Mouse (Mus musculus) urinary bladder, postnatal 14 days (tissue): ENCODE measurements at regions not wholly inside any gene's neighbourhood (a gene's known extent, or its start where the extent isn't known, plus 50 kb on each side); places are given as distances from the start of the nearest gene placed in this dataset.

Source experiments
- DNase-seq: peaks from one replicate; pipeline ENCODE4 v3.0.0; 2021; ENCODE audit warnings: low spot score

DNA sequence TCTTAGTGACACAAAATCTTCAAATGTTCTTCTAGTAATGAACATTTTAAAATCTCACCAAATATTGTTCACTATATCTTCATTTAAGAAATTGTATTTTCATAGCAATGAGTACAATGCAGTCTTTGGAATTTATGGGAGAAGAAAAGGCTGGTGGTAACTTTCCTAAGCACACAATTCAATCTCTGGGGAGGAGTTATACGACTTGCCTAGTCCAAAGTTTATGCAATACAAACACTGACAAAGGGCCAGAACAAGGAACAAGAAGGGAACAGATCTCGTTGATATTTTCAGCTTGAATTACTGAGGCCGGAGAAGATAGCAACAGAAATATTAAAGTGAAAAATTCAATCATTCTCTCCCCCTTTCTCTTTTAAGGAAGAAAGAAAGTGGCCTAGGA, 449.2 kb upstream of the Cited2 start:
- no peak for DNase-seq

GRCm38 (mm10) chr10:17275214-17275613, 447.8 kb upstream of the Cited2 start:
- no peak for DNase-seq

DNA sequence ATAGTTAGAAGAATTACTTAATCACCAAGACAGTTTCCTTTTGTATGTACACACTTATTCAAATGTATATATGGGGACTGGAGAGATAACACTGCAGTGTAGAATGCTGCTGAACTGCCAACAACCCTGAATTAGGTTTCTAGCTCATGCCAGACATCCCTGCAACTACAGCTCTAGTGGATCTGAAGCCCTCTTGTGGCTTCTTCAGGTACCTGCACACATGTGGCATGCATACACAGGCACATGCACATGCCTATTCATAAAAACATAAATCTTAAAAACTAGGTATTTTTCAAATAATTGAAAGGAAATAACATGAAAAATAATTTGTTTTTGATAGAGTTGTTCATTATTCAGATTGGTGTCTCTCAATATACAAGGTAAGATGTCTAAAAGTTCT, 445.1 kb upstream of the Cited2 start:
- DNase-seq: no peak

DNA sequence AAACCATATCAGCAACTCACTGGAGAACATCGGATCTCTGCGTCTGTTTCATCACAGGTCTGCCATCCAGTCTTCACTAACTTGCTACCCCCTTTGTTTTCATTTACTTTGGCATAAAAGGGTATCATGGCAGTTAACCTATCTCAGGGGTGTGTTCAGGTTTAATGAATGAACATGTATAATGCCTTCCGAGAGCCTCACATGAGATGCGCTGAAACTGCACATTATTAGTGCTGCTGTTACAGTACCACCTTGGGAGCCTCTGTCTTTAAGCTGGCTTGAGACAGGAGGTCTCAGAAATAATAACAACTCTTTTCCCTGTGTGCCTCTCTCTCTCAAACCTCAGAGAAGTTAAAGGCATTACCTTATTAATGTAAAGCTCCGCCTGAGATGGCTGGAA, 438.2 kb upstream of the Cited2 start:
- no peak for DNase-seq

- no peak for DNase-seq
Observed at GRCm38 (mm10) chr10:17287141-17287540, 435.9 kb upstream of the Cited2 start.

GRCm38 (mm10) chr10:17288231-17288630, 434.8 kb upstream of the Cited2 start:
- no peak for DNase-seq

DNA sequence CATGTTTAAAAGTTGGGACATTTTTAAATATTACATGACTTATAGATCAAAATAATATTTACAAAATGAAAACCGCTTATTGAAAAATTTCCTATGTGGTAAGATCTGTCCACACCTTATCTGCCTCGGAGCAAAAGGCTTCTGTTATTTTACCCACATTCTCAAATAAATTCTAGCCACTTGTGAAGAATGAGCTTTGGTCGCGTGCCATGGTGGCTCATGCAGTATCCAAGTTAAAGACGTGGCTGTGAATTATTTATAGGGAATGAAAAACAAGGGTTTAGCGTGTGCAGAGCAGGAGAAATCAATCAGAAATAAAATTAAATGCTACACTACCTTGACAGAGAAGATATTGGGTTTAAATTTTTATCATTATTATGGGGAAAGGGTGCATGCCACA, 430.7 kb upstream of the Cited2 start:
- DNase-seq: no peak

- DNase-seq: no peak
Observed at GRCm38 (mm10) chr10:17294440-17294839, 428.6 kb upstream of the Cited2 start.

GRCm38 (mm10) chr10:17295157-17295556, 427.9 kb upstream of the Cited2 start:
- no peak for DNase-seq

DNA sequence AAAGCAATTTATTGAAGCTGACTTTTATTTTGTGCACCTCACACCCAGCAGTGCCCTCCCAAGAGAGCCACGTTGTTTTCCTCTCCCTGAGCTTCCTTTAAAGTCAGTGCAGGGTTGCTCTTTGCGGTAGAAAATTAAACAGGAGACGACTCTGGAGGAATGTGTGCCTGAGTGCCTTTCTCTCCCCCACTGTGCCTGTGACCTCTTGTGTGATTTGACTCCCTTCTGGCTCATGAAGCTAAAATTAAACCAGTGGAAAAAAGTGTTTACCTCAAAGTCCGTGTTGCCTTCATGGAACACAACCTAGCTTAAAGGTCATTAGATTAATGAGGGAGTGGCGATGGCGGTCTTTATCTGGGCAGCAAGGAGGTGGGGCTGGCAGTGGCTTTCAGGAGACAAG, 423.4 kb upstream of the Cited2 start:
- DNase-seq: no peak

DNA sequence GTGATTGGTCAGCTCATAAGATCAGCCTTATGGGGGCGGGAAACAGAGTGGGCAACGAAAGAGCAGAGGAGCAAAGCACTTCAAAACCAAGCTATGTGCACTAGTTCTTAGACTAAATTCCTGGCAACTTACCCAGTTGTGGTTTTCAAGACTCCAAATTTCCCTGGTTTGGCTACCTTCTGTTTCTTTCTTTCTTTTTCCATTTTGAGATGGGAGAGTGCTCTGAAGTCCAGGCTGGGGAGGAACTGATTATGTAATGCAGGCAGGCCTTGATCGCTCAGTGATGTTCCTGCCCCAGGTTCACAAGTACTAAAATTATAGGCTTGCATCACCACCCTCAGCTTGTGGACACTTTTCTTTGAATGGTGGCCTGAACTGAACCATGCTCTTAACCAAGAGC, 396.3 kb upstream of the Cited2 start:
- no peak for DNase-seq

DNA sequence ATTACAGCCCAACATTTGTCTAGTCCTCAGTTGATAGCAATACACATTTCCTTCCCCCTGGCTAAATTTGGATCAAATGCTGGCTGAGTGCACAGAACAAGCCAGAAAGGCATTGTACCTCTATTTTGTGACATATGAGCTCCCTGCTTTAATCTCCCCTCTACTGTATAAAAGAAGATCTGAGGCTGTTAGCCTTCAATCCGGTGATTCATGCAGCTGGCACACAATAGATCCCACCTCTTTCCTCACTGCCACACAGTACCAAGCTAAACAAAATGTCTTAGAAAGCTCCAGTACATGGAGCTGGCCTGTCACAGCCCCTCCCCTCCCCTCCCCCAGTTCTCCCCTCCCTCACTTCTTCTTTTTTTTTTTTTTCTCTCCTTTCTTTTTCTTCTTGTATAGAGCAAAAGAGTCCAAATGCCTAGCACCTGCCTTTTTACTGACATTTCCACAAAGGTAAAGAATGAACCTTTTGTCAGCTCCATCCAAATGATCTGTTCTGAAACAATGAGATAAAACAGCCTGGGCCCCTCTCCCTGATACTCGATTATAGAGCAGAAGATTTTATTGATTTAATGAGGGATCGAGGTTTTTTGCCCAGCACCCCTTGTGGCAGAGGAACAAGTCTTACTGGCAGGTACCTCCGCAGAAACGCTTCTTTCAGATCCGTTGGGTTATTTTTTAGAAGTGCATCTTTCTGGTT, 392.0 kb upstream of the Cited2 start:
- no peak for DNase-seq

DNA sequence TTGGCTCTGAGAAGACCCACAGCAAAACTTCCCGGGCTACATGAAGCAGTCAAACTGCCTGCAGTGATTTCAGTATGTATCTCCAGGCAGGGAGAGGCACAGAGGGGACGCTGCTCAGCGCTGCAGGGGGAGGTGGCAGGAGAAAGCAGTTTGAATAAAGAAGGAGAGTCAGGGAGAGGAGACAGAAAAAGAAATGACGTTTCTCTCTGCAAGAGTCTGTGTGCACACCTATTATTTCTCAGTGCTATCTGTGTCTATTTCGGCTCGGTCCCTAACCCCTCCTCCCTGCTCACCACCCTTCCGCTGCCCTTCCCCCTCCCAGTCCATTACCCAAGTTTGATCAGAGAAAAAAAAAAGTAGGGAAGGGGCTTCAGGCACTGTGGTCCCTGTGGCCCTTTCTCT, 391.4 kb upstream of the Cited2 start:
- no peak for DNase-seq

- no peak for DNase-seq
Observed at GRCm38 (mm10) chr10:17332025-17332767, 390.8 kb upstream of the Cited2 start.

DNA sequence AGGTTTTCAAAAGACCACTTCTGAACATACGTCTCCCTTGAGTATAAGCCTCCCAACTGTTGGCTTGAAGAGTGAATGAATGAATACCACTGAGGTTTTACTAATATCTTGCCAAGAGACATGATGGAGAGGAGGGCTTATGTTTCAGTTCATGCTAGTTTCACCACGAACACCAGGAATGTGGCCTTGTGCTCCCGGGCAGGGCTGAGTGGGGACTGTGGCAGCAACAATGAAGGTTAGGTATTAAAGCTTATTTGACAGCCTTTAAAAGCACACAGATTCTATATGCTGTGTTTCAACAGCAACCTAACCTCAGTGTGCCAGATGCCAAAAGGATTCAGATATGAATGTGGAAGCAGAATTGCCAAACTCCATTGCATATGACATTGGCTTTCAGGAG, 390.0 kb upstream of the Cited2 start:
- no peak for DNase-seq

DNA sequence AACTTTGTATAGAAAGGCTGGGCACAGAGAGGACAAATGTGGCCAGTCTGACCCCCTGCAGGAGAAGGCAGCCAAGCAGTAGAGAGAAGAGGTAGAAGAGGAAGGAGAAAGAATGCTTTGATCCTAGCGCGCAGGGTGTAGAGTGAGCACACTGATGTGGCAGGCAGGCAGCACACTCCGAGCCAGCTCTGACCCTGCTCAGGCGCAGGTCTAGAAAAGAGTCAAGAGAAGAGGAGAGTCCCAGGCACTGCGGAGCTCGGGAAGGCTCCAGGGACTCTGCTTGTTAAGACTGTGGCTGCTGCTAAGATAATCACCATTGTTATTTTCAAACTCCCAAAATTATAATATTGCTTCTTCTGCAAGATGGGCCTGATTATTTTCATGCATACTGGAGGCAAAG, 389.3 kb upstream of the Cited2 start:
- no peak for DNase-seq

DNA sequence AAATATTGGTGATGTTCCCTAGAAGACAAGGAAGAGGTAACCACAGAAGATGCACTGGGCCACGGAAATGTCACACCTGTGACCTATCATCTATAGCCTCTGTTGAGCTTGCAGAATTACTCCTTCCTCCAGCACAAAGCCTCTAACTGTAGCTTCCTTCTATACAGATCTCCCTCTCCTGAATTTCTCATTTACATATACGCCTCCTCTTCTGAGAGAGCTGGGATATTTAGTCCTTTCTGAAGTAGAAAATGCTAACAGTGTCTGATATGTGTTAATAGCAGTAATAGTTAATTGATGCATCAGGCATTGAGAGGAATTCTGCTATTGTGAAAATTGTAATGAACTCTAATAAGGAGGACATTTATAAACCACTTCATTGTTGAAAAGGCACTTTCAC, 385.8 kb upstream of the Cited2 start:
- no peak for DNase-seq

DNA sequence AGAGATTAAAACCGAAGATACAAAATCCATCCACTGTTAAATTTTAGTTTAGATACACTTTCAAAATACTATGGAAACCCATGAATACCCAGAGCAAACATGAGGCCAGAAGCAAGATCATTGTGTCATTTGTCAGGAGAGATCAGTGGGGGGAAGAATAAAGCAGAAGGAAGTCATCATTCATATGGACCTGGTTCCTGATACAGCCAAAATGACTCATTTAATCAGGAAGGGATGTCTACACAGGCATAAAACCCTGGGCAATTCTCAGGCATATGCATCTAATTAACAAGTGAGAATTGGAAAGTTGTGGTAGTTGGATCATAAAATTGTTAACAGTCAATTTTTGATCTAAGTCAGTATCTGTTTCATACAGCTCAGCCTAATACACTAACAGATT, 379.2 kb upstream of the Cited2 start:
- no peak for DNase-seq

DNA sequence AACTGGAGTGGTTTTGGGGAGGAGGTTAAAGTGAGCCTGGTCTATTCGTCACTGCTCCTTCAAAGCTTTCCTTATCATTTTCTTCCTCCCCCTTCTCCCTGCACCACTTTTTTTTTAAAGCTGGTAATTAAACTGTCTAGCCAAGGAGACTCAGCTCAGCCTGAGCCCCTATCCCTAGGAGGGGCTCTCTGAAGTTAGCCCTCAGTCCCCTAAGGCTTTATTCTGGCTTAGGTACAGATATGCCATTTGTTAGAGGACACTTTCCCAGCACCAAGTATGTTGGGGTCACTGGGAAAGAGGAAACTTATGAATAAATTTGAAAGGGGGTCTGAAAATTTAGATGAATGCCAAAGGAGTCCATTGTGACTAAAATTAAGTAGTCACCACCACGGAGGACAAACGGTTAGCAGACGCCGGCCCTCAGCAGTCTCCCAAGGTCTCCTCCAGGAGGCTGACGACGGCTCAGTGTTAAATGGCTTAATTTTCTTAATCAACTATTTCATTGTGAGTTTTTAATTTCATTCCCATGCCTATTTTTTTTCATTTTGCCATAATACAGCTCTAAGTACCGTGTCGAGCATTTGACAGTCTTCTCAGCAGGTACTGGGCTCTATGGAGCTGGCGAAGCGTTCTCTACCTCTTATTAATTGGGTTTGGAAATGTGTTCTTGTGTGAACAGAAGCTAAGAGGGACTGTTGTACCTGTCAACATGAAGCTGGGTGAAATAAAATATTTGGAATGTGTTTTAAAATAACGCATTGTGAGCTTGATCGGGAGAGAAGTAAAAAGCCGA, 370.6 kb upstream of the Cited2 start:
- no peak for DNase-seq

- peak; percentile 36 for DNase-seq
Observed at GRCm38 (mm10) chr10:17355476-17355875, 367.5 kb upstream of the Cited2 start.

DNA sequence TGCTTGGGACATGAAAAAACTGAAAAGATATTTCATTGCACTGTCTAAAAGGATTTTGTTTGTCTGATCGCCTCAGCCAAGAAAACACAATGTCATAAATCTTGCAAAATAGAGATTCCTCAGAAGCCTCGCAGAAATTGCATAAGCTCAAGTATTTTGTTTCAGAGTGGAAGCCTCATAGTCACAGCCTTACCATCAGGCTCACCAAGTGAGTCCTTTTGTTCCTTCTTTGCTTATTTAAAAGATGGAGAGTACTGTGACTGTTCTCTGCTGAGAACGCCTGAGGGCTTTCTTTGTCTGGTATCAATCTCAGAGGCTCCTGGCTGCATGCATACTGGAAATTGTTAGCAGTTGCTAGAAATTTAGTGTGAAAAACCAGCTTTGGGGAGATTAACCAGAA, 367.0 kb upstream of the Cited2 start:
- DNase-seq: no peak

- DNase-seq: no peak
Observed at GRCm38 (mm10) chr10:17362643-17363042, 360.4 kb upstream of the Cited2 start.
